In genomic region chr5:15838108-15838972, GRCm38 (mm10) we compare ENCODE assay signal across 8 mouse cellular contexts.
DNase-seq lines count a peak whose midpoint lies in the region; ATAC-seq and TF ChIP-seq lines count a peak whose summit lies in the region.

No protein-coding gene starts in this region.

- H3K4me1 ChIP-seq in embryonic facial prominence, embryonic 10.5 days, result no peaks in the 10 kb centered on the region
- no peaks in the 10 kb centered on the region for H3K4me1 ChIP-seq in heart, embryonic 13.5 days
- H3K4me1 ChIP-seq in kidney, postnatal 0 days (replicated peaks; ENCODE audit: insufficient read depth, low read length), result no peaks in the 10 kb centered on the region
- H3K4me1 ChIP-seq in limb, embryonic 15.5 days, result no peaks in the 10 kb centered on the region
- H3K4me1 ChIP-seq in neural tube, embryonic 14.5 days (ENCODE audit: control insufficient read depth, insufficient read depth, low read length), result no peaks in the 10 kb centered on the region

- H3K4me3 ChIP-seq in embryonic facial prominence, embryonic 10.5 days, result no peak overlapping the region
- H3K4me3 ChIP-seq in heart, embryonic 13.5 days, result no peak overlapping the region
- H3K4me3 ChIP-seq in kidney, postnatal 0 days (replicated peaks; ENCODE audit: low read depth, low read length), result no peak overlapping the region
- no peak overlapping the region for H3K4me3 ChIP-seq in limb, embryonic 15.5 days
- H3K4me3 ChIP-seq in neural tube, embryonic 14.5 days (ENCODE audit: low read depth, low read length), result no peak overlapping the region

- ATAC-seq in heart, embryonic 13.5 days (ENCODE audit: extremely low read depth, insufficient number of reproducible peaks, low FRiP score, low TSS enrichment), result no peak
- ATAC-seq in kidney, postnatal 0 days (replicated peaks; ENCODE audit: low FRiP score, low read depth), result peak; percentile 90
- no peak for ATAC-seq in limb, embryonic 15.5 days (ENCODE audit: insufficient number of reproducible peaks, low FRiP score, low TSS enrichment, low read depth)
- ATAC-seq in neural tube, embryonic 14.5 days (ENCODE audit: low read depth), result peak; percentile 86

- no peak overlapping the region for H3K27ac ChIP-seq in embryonic facial prominence, embryonic 10.5 days (replicated peaks)
- no peak overlapping the region for H3K27ac ChIP-seq in heart, embryonic 13.5 days (replicated peaks)
- H3K27ac ChIP-seq in kidney, postnatal 0 days, result no peak overlapping the region
- H3K27ac ChIP-seq in limb, embryonic 15.5 days, result no peak overlapping the region
- H3K27ac ChIP-seq in neural tube, embryonic 14.5 days (ENCODE audit: low read depth, low read length), result no peak overlapping the region

- no peaks in the 10 kb centered on the region for H3K36me3 ChIP-seq in embryonic facial prominence, embryonic 10.5 days (replicated peaks)
- no peaks in the 10 kb centered on the region for H3K36me3 ChIP-seq in heart, embryonic 13.5 days
- H3K36me3 ChIP-seq in kidney, postnatal 0 days (ENCODE audit: insufficient read depth, low read length), result no peaks in the 10 kb centered on the region
- no peaks in the 10 kb centered on the region for H3K36me3 ChIP-seq in limb, embryonic 15.5 days
- H3K36me3 ChIP-seq in neural tube, embryonic 14.5 days (ENCODE audit: control insufficient read depth, insufficient read depth, low read length), result no peaks in the 10 kb centered on the region

- peak overlapping the region; percentile 35 for H3K4me2 ChIP-seq in heart, embryonic 13.5 days
- 0 out of 2 replicates have a peak overlapping the region, but pooled peaks have one; percentile 11 for H3K4me2 ChIP-seq in kidney, postnatal 0 days (ENCODE audit: low read length)
- H3K4me2 ChIP-seq in limb, embryonic 15.5 days, result peak overlapping the region; percentile 30; the same call in 1 of the 2 replicates
- no peak overlapping the region for H3K4me2 ChIP-seq in neural tube, embryonic 14.5 days (ENCODE audit: low read depth, low read length)

- H3K9me3 ChIP-seq in embryonic facial prominence, embryonic 10.5 days, result no peaks in the 10 kb centered on the region
- H3K9me3 ChIP-seq in heart, embryonic 13.5 days, result 0 out of 2 replicates have a peak, but pooled peaks cover 3% of the 10 kb centered on the region
- no peaks in the 10 kb centered on the region for H3K9me3 ChIP-seq in kidney, postnatal 0 days (replicated peaks; ENCODE audit: low read length)
- no peaks in the 10 kb centered on the region; the same call in 1 of the 2 replicates for H3K9me3 ChIP-seq in limb, embryonic 15.5 days
- H3K9me3 ChIP-seq in neural tube, embryonic 14.5 days (ENCODE audit: control insufficient read depth, low read length), result no peaks in the 10 kb centered on the region

- H3K27me3 ChIP-seq in embryonic facial prominence, embryonic 10.5 days (replicated peaks; ENCODE audit: low read depth, poor library complexity, severe bottlenecking), result no peaks in the 10 kb centered on the region
- H3K27me3 ChIP-seq in heart, embryonic 13.5 days (replicated peaks), result no peaks in the 10 kb centered on the region
- no peaks in the 10 kb centered on the region for H3K27me3 ChIP-seq in kidney, postnatal 0 days (ENCODE audit: insufficient read depth, low read length)
- H3K27me3 ChIP-seq in limb, embryonic 15.5 days, result no peaks in the 10 kb centered on the region
- no peaks in the 10 kb centered on the region for H3K27me3 ChIP-seq in neural tube, embryonic 14.5 days (ENCODE audit: control insufficient read depth, insufficient read depth, low read length)

- TF ChIP-seq CTCF in kidney, postnatal 0 days (IDR thresholded peaks at IDR 0.05; ENCODE audit: low read depth), result peak; percentile 96

- 37% methylated on average over 17 of the region's 17 CpGs for WGBS in embryonic facial prominence, embryonic 10.5 days
- WGBS in heart, embryonic 13.5 days, result 31% methylated on average over 17 of the region's 17 CpGs
- 22% methylated on average over 17 of the region's 17 CpGs for WGBS in kidney, postnatal 0 days
- WGBS in limb, embryonic 15.5 days, result 15% methylated on average over 17 of the region's 17 CpGs
- WGBS in neural tube, embryonic 14.5 days, result 33% methylated on average over 17 of the region's 17 CpGs

- H3K9ac ChIP-seq in heart, embryonic 13.5 days, result no peak overlapping the region
- no peak overlapping the region for H3K9ac ChIP-seq in kidney, postnatal 0 days (ENCODE audit: low read depth, low read length)
- no peak overlapping the region for H3K9ac ChIP-seq in limb, embryonic 15.5 days
- H3K9ac ChIP-seq in neural tube, embryonic 14.5 days (replicated peaks; ENCODE audit: low read depth, low read length), result no peak overlapping the region

- DNase-seq in 3134 (ENCODE audit: extremely low read depth, insufficient read length, low spot score), result peak; percentile 6
- DNase-seq in adrenal gland, adult 8-10 months, result peak; percentile 63
- peak; percentile 68 for DNase-seq in embryonic facial prominence, embryonic 10.5 days (ENCODE audit: low spot score)
- DNase-seq in kidney, postnatal 0 days (ENCODE audit: low spot score), result peak; percentile 90
- DNase-seq in urinary bladder, postnatal 25 days (ENCODE audit: low spot score), result peak; percentile 57

Comparison
In these comparisons a context has a peak if more than half of its experiments do, and no peak if none do; other contexts are left out.
1. DNase-seq: peak in every context shown above with its lines; median percentile 90 in kidney, postnatal 0 days; 68 in embryonic facial prominence, embryonic 10.5 days; 63 in adrenal gland, adult 8-10 months; 57 in urinary bladder, postnatal 25 days; 6 in 3134.
2. ATAC-seq: peak in kidney, postnatal 0 days (single experiment) and neural tube, embryonic 14.5 days (single experiment); none in heart, embryonic 13.5 days (single experiment) and limb, embryonic 15.5 days (single experiment).